Mouse (Mus musculus) olfactory bulb, adult 2 months (tissue): ENCODE measurements around the gene Kcns1.

Experiments
- CTCF ChIP-seq: fragments of 200-500 bp; IDR thresholded peaks from 2 replicates; pipeline ENCODE4 v1.5.1; 2012; ENCODE audit warnings: low read depth, mild to moderate bottlenecking, low read length, moderate library complexity; ENCODE audit not compliant: insufficient read depth
- POLR2A ChIP-seq: fragments of 200-500 bp; IDR thresholded peaks from 2 replicates; pipeline ENCODE4 v1.6.1; 2012; ENCODE audit warnings: mild to moderate bottlenecking, low read depth, low read length, moderate library complexity; ENCODE audit not compliant: insufficient read depth

DNA sequence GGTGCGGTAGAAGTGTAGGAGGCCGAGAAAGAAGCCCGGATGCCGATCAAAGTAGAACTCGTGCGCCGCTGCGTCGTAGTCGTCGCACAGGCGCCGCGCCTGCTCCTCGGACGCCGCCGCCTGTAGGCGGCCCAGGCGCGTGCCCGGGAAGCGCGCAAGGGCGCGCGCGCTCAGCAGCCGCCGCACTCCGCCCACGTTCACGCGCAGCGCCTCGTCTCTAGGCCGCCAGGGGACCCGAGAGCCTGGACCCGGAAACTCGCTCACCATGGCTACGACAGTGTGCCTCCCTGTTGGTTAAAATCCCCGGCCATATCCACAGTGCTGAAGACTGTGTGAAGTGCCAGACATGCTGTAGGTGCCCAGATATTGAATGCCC lies 2.4 kb downstream of the Kcns1 start:
- TF ChIP-seq CTCF (no peak), POLR2A (no peak)
